Mouse (Mus musculus) erythroblast, adult 5-6 weeks (primary cell): Measurements from ENCODE around the gene Aqp5. TPM values are rescaled to one million over a fixed set of nuclear protein-coding genes. Genes with fewer than 3 reads are reported as not detected.
A peak's percentile ranks its signal among the peaks of the same experiment; 100 is the strongest.

ENCODE experiments used
- ATAC-seq: replicated peaks from 2 replicates; pipeline ENCODE4 v1.8.0; 2016; ENCODE audit warnings: moderate number of reproducible peaks, mild to moderate bottlenecking, moderate TSS enrichment, inconsistent platforms; ENCODE audit not compliant: poor library complexity, low FRiP score, severe bottlenecking
- total RNA-seq, 2 experiments: library from RNA; stranded (forward) in 1 of 2; stranded (reverse) in 1 of 2; fragments of 150-400 nt in 1 of 2; fragments of 200-764, 138-1000 nt in 1 of 2; gene quantifications; 2 replicates each; pipeline versions ENCODE4 v1.2.3 to v1.2.4; 2015 to 2017; ENCODE audit warnings: low replicate concordance in 2 of 2

Aqp5 gene
- total RNA-seq, 2 experiments from 2014 or later = not detected

GRCm38 (mm10) chr15:99594951-99595350, 4.4 kb downstream of the Aqp5 start:
- ATAC-seq = no peak

GRCm38 (mm10) chr15:99596056-99596687, 5.6 kb downstream of the Aqp5 start:
- ATAC-seq = peak; percentile 65

GRCm38 (mm10) chr15:99596841-99597240, 6.3 kb downstream of the Aqp5 start:
- ATAC-seq = no peak

- no peak for ATAC-seq
Measured at GRCm38 (mm10) chr15:99597596-99597995, 7.0 kb downstream of the Aqp5 start.

- no peak for ATAC-seq
Measured at GRCm38 (mm10) chr15:99599245-99600070, 8.9 kb downstream of the Aqp5 start.

- ATAC-seq = no peak
Measured at GRCm38 (mm10) chr15:99600986-99601822, 10.6 kb downstream of the Aqp5 start, which contains the start of gene Aqp6. Gene Aqp6 (plus strand): TSS chr15:99601400.

GRCm38 (mm10) chr15:99601823-99602120, 11.2 kb downstream of the Aqp5 start:
- no peak for ATAC-seq

GRCm38 (mm10) chr15:99602206-99602820, 11.7 kb downstream of the Aqp5 start:
- ATAC-seq = no peak

GRCm38 (mm10) chr15:99603216-99603615, 12.6 kb downstream of the Aqp5 start:
- ATAC-seq = no peak

- ATAC-seq = no peak
Measured at GRCm38 (mm10) chr15:99605595-99605994, 15.0 kb downstream of the Aqp5 start.

GRCm38 (mm10) chr15:99606515-99606914, 15.9 kb downstream of the Aqp5 start:
- peak; percentile 79 for ATAC-seq

- no peak for ATAC-seq
Measured at GRCm38 (mm10) chr15:99607388-99608113, 17.0 kb downstream of the Aqp5 start.

- ATAC-seq = no peak
Measured at GRCm38 (mm10) chr15:99608382-99609125, 18.0 kb downstream of the Aqp5 start.

GRCm38 (mm10) chr15:99611563-99611962, 21.0 kb downstream of the Aqp5 start:
- ATAC-seq = 0 out of 2 replicates have a peak, but pooled peaks have one; percentile 33

- no peak for ATAC-seq
Measured at GRCm38 (mm10) chr15:99614273-99614672, 23.7 kb downstream of the Aqp5 start.

GRCm38 (mm10) chr15:99614753-99615152, 24.2 kb downstream of the Aqp5 start:
- no peak for ATAC-seq

GRCm38 (mm10) chr15:99615246-99615645, 24.7 kb downstream of the Aqp5 start:
- no peak for ATAC-seq

- no peak for ATAC-seq
Measured at GRCm38 (mm10) chr15:99618595-99618994, 28.0 kb downstream of the Aqp5 start.

- no peak for ATAC-seq
Measured at GRCm38 (mm10) chr15:99619821-99620220, 29.2 kb downstream of the Aqp5 start.
